In genomic region chr2:164434681-164435080, GRCm38 (mm10) we compare ENCODE assay signal across 15 mouse cellular contexts. TPM values are rescaled to one million over a fixed set of nuclear protein-coding genes. Genes with fewer than 3 reads are reported as not detected.
DNase-seq lines count a peak whose midpoint lies in the region; ATAC-seq and TF ChIP-seq lines count a peak whose summit lies in the region.
"Had no signal": no experiment of that assay in that cellular context is flagged by ENCODE, and none has a peak within 500 bp of the region (broad histone marks: within the 10 kb centered on the region; RNA-seq: fewer than 3 reads in every experiment).

No protein-coding gene starts in this region.

- no peaks in the 10 kb centered on the region for H3K27me3 ChIP-seq in spleen, adult 2 months (ENCODE audit: control insufficient read depth, insufficient read depth, low read length)
- H3K27me3 ChIP-seq in liver, embryonic 16.5 days (ENCODE audit: control insufficient read depth, insufficient read depth, low read depth, low read length): no peaks in the 10 kb centered on the region
- H3K27me3 ChIP-seq: forebrain, embryonic 15.5 days had no signal

- H3K9me3 ChIP-seq in liver, embryonic 16.5 days (replicated peaks; ENCODE audit: control insufficient read depth, low read length): no peaks in the 10 kb centered on the region
- H3K9me3 ChIP-seq: forebrain, embryonic 15.5 days had no signal

- peak overlapping the region; percentile 16; the same call in 1 of the 2 replicates for H3K9ac ChIP-seq in liver, embryonic 16.5 days (ENCODE audit: low read depth, low read length)
- H3K9ac ChIP-seq: forebrain, embryonic 15.5 days; hindbrain, embryonic 14.5 days had no signal

- no peak overlapping the region for H3K4me3 ChIP-seq in spleen, adult 2 months (ENCODE audit: extremely low read depth, insufficient read depth, insufficient read length)
- H3K4me3 ChIP-seq in liver, embryonic 16.5 days (ENCODE audit: low read depth, low read length): no peak overlapping the region
- H3K4me3 ChIP-seq: forebrain, embryonic 15.5 days had no signal

- no peak for TF ChIP-seq CTCF in spleen, adult 2 months (IDR thresholded peaks at IDR 0.05; ENCODE audit: extremely low read depth, insufficient read depth, insufficient read length, insufficient replicate concordance)

- no peak for TF ChIP-seq POLR2A in spleen, adult 2 months (IDR thresholded peaks at IDR 0.05; ENCODE audit: low read depth, low read length)

- no peak for ATAC-seq in liver, embryonic 16.5 days (ENCODE audit: low read depth)
- ATAC-seq: forebrain, embryonic 15.5 days had no signal

- H3K27ac ChIP-seq in spleen, adult 2 months (ENCODE audit: insufficient read depth, low read length): 0 out of 2 replicates have a peak overlapping the region, but pooled peaks have one; percentile 4
- H3K27ac ChIP-seq in liver, embryonic 16.5 days (ENCODE audit: low read length): peak overlapping the region; percentile 59
- H3K27ac ChIP-seq: forebrain, embryonic 15.5 days; hindbrain, embryonic 14.5 days had no signal

- peaks cover 2% of the 10 kb centered on the region for H3K36me3 ChIP-seq in spleen, adult 2 months (ENCODE audit: control insufficient read depth, insufficient read depth, low read length)
- no peaks in the 10 kb centered on the region for H3K36me3 ChIP-seq in liver, embryonic 16.5 days (ENCODE audit: control insufficient read depth, insufficient read depth)
- H3K36me3 ChIP-seq: forebrain, embryonic 15.5 days had no signal

- DNase-seq in spleen, adult 2 months (ENCODE audit: low read depth in 1 of 2, low spot score in 2 of 2): no peak
- no peak for DNase-seq in spleen, postnatal 14 days (ENCODE audit: low spot score in 2 of 2)
- DNase-seq in kidney, adult 8-10 months: peak; percentile 48 to 70
- DNase-seq in left cerebral cortex, adult 11 months (ENCODE audit: low spot score): no peak
- no peak for DNase-seq in right cerebral cortex, postnatal 4 days
- no peak for DNase-seq in c-Kit-positive CD71-positive TER-119-positive erythroid progenitor cells, embryonic 14.5 days (ENCODE audit: low spot score)
- DNase-seq: adrenal gland, adult 2 months; cerebellum, adult 2 months; embryo, embryonic 11 days; heart, postnatal 10 days; spleen, adult 18-20 months; thymus, adult 18-20 months had no signal

- peaks cover 35% of the 10 kb centered on the region; the same call in 1 of the 2 replicates for H3K4me1 ChIP-seq in spleen, adult 2 months (ENCODE audit: control insufficient read depth, insufficient read depth, insufficient read length)
- peaks cover 2% of the 10 kb centered on the region for H3K4me1 ChIP-seq in liver, embryonic 16.5 days (ENCODE audit: control insufficient read depth, low read depth, low read length)
- H3K4me1 ChIP-seq: forebrain, embryonic 15.5 days had no signal

- 86% methylated on average over 3 of the region's 3 CpGs for WGBS in spleen, adult 2 months
- WGBS in liver, embryonic 16.5 days (ENCODE audit: insufficient replicate concordance): 57% methylated on average over 3 of the region's 3 CpGs

- H3K4me2 ChIP-seq in liver, embryonic 16.5 days (ENCODE audit: low read depth, low read length): peak overlapping the region; percentile 20; the same call in 1 of the 2 replicates
- H3K4me2 ChIP-seq: forebrain, embryonic 15.5 days; hindbrain, embryonic 14.5 days had no signal

RNA-seq across cellular contexts. Expression of gene Sdc4, which starts 9.0 kb away (rescaled TPM):
- 21.0 and 25.0 TPM in 2 replicates for polyA plus RNA-seq in spleen, adult 2 months (2012; rRNA removed)
- 70.1 and 72.5 TPM in 2 replicates for polyA plus RNA-seq in liver, embryonic 16.5 days (2015; fragmentation: Nextera tagmentation; extraction: Ambion mirVana)

RNA-seq across cellular contexts. Expression of gene Sys1, which starts 22.1 kb away (rescaled TPM):
- 111 and 172 TPM in 2 replicates for polyA plus RNA-seq in spleen, adult 2 months (2012; rRNA removed)
- 24.5 and 24.8 TPM in 2 replicates for polyA plus RNA-seq in liver, embryonic 16.5 days (2015; fragmentation: Nextera tagmentation; extraction: Ambion mirVana)

RNA-seq across cellular contexts. Expression of gene Gm20458, which starts 26.1 kb away (rescaled TPM):
- 16.4 and 17.2 TPM in 2 replicates for polyA plus RNA-seq in spleen, adult 2 months (2012; rRNA removed)
- 4.6 and 5.6 TPM in 2 replicates for polyA plus RNA-seq in liver, embryonic 16.5 days (2015; fragmentation: Nextera tagmentation; extraction: Ambion mirVana)

RNA-seq across cellular contexts. Expression of gene Matn4, which starts 29.7 kb away (rescaled TPM):
- polyA plus RNA-seq in spleen, adult 2 months (2012; rRNA removed): 0.82 and 1.2 TPM in 2 replicates
- 0.09 and 0.12 TPM in 2 replicates for polyA plus RNA-seq in liver, embryonic 16.5 days (2015; fragmentation: Nextera tagmentation; extraction: Ambion mirVana)

RNA-seq across cellular contexts. Expression of gene Rbpjl, which starts 31.7 kb away (rescaled TPM):
- polyA plus RNA-seq in spleen, adult 2 months (2012; rRNA removed): 19.0 and 39.4 TPM in 2 replicates
- polyA plus RNA-seq in liver, embryonic 16.5 days (2015; fragmentation: Nextera tagmentation; extraction: Ambion mirVana): 0.14 and 0.89 TPM in 2 replicates
- polyA plus RNA-seq: adrenal gland, adult 2 months had no signal

Comparison
In these comparisons a context has a peak if more than half of its experiments do, and no peak if none do; other contexts are left out.
1. DNase-seq: peak in kidney, adult 8-10 months (2 of 2); none in spleen, adult 2 months (0 of 2), spleen, postnatal 14 days (0 of 2), left cerebral cortex, adult 11 months (single experiment), right cerebral cortex, postnatal 4 days (single experiment) and c-Kit-positive CD71-positive TER-119-positive erythroid progenitor cells, embryonic 14.5 days (single experiment).